Mouse (Mus musculus) forebrain, embryonic 10.5 days (tissue): Measurements from ENCODE around the gene Map4k2. TPM values are rescaled to one million over a fixed set of nuclear protein-coding genes. Genes with fewer than 3 reads are reported as not detected.

Experiments used
- DNase-seq: peaks from one replicate; pipeline ENCODE4 v3.0.0-alpha.2; 2017; ENCODE audit warnings: low spot score; ENCODE audit errors: extremely low spot score
- H3K27ac ChIP-seq: fragments of 300-500 bp; sonication (generic); 2 replicates; pipeline ENCODE4 v1.5.1; 2016; ENCODE audit warnings: mild to moderate bottlenecking
- H3K27me3 ChIP-seq: fragments of 300-500 bp; sonication (generic); 2 replicates; pipeline ENCODE4 v1.6.1; 2016; ENCODE audit warnings: mild to moderate bottlenecking; ENCODE audit not compliant: poor library complexity, severe bottlenecking
- H3K36me3 ChIP-seq: fragments of 300-500 bp; sonication (generic); replicated peaks from 2 replicates; pipeline ENCODE4 v1.6.1; 2016; ENCODE audit warnings: mild to moderate bottlenecking, moderate library complexity
- H3K4me1 ChIP-seq: fragments of 300-500 bp; sonication (generic); 2 replicates; pipeline ENCODE4 v1.6.1; 2016
- H3K4me3 ChIP-seq: fragments of 300-500 bp; sonication (generic); 2 replicates; pipeline ENCODE4 v1.5.1; 2016; ENCODE audit warnings: mild to moderate bottlenecking, moderate library complexity
- H3K9me3 ChIP-seq: fragments of 300-500 bp; sonication (generic); 2 replicates; pipeline ENCODE4 v1.6.1; 2016; ENCODE audit warnings: mild to moderate bottlenecking, moderate library complexity
- WGBS: fragments of 180-500 bp; shearing (Covaris S2); methylation state at CpG from one replicate; pipeline ENCODE4 v1.1.7; 2016; 5-methylcytosine and 5-hydroxymethylcytosine counted together
- polyA plus RNA-seq: library from polyadenylated mRNA; unstranded; fragments of >200 nt; fragmentation: Nextera tagmentation; extraction: Ambion mirVana; gene quantifications from 2 replicates; pipeline ENCODE4 v1.2.1, GENCODE M21; 2016

Map4k2 gene
- polyA plus RNA-seq, 1 experiment from 2014 or later, result 12.6 TPM

GRCm38 (mm10) chr19:6377327-6378040, 36.5 kb downstream of the Map4k2 start:
- H3K36me3 ChIP-seq, result peaks cover 85% of the 10 kb centered on the region
- H3K27me3 ChIP-seq, result no peaks in the 10 kb centered on the region
- H3K4me3 ChIP-seq, result peak overlapping the region; percentile 16; the same call in 1 of the 2 replicates
- peak overlapping the region; percentile 36 for H3K27ac ChIP-seq
- no peak for DNase-seq
- peaks cover 41% of the 10 kb centered on the region for H3K4me1 ChIP-seq
- no peaks in the 10 kb centered on the region for H3K9me3 ChIP-seq
- WGBS, result 64% methylated on average over 11 of the region's 11 CpGs

GRCm38 (mm10) chr19:6380411-6381166, 39.7 kb downstream of the Map4k2 start:
- DNase-seq, result no peak
- no peaks in the 10 kb centered on the region for H3K27me3 ChIP-seq
- H3K27ac ChIP-seq, result no peak overlapping the region
- 96% methylated on average over 9 of the region's 9 CpGs for WGBS
- peaks cover 54% of the 10 kb centered on the region for H3K36me3 ChIP-seq
- H3K9me3 ChIP-seq, result no peaks in the 10 kb centered on the region
- peaks cover 59% of the 10 kb centered on the region for H3K4me1 ChIP-seq
- no peak overlapping the region for H3K4me3 ChIP-seq

DNA sequence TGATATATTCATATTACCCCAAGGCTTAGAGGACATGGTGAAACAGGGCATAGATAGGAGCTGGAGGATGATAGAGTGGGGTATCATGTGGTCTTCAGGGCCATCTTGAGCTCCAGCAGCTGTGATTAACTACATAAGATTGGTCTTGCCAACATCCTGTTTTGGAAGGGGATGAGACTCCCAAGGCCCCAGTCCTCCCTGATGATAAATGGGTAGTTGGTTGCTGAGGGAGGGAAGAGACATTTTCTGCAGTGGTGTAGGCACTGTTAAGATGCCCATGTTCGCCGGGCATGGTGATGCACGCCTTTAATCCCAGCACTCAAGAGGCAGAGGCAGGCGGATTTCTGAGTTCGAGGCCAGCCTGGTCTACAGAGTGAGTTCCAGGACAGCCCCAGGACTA, 40.3 kb downstream of the Map4k2 start:
- Histone ChIP-seq H3K4me1 (peaks cover 54% of the 10 kb centered on the region), H3K9me3 (no peaks in the 10 kb centered on the region), H3K4me3 (no peak overlapping the region), H3K27me3 (no peaks in the 10 kb centered on the region), H3K36me3 (peaks cover 48% of the 10 kb centered on the region), H3K27ac (no peak overlapping the region)
- 95% methylated on average over 5 of the region's 5 CpGs for WGBS
- no peak for DNase-seq

DNA sequence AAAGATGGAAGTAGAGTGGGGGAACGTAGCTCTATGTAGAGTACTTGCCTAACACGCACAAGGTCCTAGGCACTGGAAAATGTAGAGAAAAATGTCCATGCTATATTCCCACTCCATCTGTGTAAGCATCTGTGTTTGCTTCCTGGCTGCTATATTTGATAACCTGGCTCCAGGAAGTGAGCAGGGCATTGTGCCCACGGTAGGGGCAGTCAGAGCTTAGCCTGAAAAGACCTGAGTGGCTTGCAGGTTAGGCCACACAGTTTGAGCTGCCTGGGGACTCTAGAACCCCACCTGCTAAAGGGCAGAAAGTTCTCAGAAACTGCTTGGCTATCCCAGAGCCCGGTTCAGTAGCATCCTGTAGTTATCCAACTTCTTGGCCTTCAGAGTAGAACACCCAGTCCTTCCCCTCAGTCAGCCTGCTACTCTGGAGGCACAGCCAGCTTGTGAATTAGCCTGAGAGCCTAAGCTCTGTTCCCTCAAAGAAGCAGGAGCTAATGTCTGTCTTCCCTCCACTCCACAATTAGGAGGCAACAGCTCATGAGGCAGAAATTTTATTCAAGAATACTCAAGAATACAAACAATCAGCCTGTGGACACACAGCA, 41.5 kb downstream of the Map4k2 start:
- no peak overlapping the region for H3K27ac ChIP-seq
- peaks cover 42% of the 10 kb centered on the region for H3K4me1 ChIP-seq
- WGBS, result 85% methylated on average over 4 of the region's 4 CpGs
- DNase-seq, result no peak
- H3K9me3 ChIP-seq, result no peaks in the 10 kb centered on the region
- 0 out of 2 replicates have a peak, but pooled peaks cover 4% of the 10 kb centered on the region for H3K27me3 ChIP-seq
- H3K36me3 ChIP-seq, result peaks cover 36% of the 10 kb centered on the region
- H3K4me3 ChIP-seq, result no peak overlapping the region

- no peaks in the 10 kb centered on the region for H3K9me3 ChIP-seq
- H3K36me3 ChIP-seq, result peaks cover 25% of the 10 kb centered on the region
- 0 out of 2 replicates have a peak overlapping the region, but pooled peaks have one; percentile 9 for H3K27ac ChIP-seq
- no peak overlapping the region for H3K4me3 ChIP-seq
- H3K27me3 ChIP-seq, result peaks cover 11% of the 10 kb centered on the region
- DNase-seq, result no peak
- WGBS, result 53% methylated on average over 5 of the region's 5 CpGs
- H3K4me1 ChIP-seq, result peaks cover 33% of the 10 kb centered on the region
These were observed 42.5 kb downstream of the Map4k2 start for GRCm38 (mm10) chr19:6383470-6383869.

DNA sequence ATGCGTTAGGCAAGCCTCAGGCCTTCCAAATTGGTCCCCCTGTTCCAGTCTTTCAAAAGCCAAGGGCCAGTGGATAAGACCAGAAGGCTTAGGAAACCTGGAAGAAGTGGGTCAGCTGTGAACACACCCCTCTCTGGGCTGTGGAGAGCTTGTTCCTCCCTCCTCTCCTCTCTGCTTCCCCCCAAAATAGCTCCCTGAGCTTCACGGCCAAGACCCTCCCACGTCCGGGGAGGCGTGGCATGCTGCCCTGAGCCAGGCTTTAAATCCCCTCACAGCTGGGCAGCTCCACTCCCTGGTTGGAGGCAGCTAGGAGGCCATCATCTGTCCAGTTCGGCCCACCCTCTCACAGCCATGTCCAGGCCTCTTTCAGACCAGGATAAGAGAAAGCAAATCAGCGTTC, 43.2 kb downstream of the Map4k2 start, which contains the start of gene Pygm:
Pygm (plus strand) TSS at position 272 of the 400 bp plus-strand sequence.
- H3K27me3 ChIP-seq, result peaks cover 18% of the 10 kb centered on the region
- no peak for DNase-seq
- no peak within 1 kb of the TSS for H3K4me3 ChIP-seq
- 17% methylated on average over 7 of the region's 7 CpGs for WGBS
- H3K36me3 ChIP-seq, result peaks cover 19% of the 10 kb centered on the region
- H3K27ac ChIP-seq, result 0 out of 2 replicates have a peak within 1 kb of the TSS, but pooled peaks have one; percentile 9
- no peaks in the 10 kb centered on the region for H3K9me3 ChIP-seq
- H3K4me1 ChIP-seq, result peaks cover 37% of the 10 kb centered on the region

- Histone ChIP-seq H3K36me3 (peaks cover 10% of the 10 kb centered on the region), H3K4me3 (no peak overlapping the region), H3K4me1 (peaks cover 46% of the 10 kb centered on the region), H3K27me3 (peaks cover 19% of the 10 kb centered on the region), H3K27ac (no peak overlapping the region), H3K9me3 (no peaks in the 10 kb centered on the region)
- WGBS, result 83% methylated on average over 11 of the region's 11 CpGs
- DNase-seq, result no peak
These were observed 44.0 kb downstream of the Map4k2 start for GRCm38 (mm10) chr19:6384954-6385353.

DNA sequence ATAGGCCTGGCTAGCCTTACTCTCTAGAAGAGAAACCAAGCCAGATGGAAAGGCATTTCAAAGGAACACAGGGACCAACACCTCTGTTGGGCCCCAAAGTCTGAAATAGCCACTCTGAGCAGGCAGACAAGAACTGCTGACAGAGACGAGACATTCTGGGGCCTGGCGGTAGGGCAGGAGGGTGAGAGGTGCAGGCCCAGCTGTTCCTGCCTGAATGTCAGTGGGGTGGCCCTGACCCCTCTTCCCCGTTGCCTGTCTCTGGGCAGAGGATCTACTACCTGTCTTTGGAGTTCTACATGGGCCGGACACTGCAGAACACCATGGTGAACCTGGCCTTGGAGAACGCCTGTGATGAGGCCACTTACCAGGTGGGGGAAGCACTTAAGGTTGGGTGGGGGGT, 44.5 kb downstream of the Map4k2 start:
- H3K27me3 ChIP-seq, result peaks cover 24% of the 10 kb centered on the region
- WGBS, result 86% methylated on average over 5 of the region's 5 CpGs
- no peak for DNase-seq
- no peak overlapping the region for H3K27ac ChIP-seq
- H3K9me3 ChIP-seq, result no peaks in the 10 kb centered on the region
- peaks cover 50% of the 10 kb centered on the region for H3K4me1 ChIP-seq
- peaks cover 9% of the 10 kb centered on the region; the same call in 1 of the 2 replicates for H3K36me3 ChIP-seq
- no peak overlapping the region for H3K4me3 ChIP-seq

DNA sequence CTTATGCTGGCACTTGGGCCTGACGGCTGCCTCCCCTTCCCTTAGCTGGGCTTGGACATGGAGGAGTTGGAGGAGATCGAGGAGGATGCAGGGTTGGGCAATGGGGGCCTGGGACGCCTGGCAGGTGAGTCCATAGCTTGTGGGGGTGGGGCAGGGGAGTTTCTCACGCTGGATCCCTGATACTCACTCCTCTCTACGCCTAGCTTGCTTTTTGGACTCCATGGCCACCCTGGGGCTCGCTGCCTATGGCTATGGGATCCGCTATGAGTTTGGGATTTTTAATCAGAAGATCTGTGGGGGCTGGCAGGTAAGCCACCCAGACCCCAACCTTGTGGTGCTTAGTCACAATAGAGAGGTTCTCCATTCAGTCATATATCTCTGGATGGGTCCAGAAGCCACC, 44.9 kb downstream of the Map4k2 start:
- H3K9me3 ChIP-seq, result no peaks in the 10 kb centered on the region
- peaks cover 28% of the 10 kb centered on the region for H3K27me3 ChIP-seq
- H3K27ac ChIP-seq, result no peak overlapping the region
- H3K36me3 ChIP-seq, result peaks cover 5% of the 10 kb centered on the region; the same call in 1 of the 2 replicates
- no peak overlapping the region for H3K4me3 ChIP-seq
- WGBS, result 85% methylated on average over 7 of the region's 7 CpGs
- peaks cover 54% of the 10 kb centered on the region for H3K4me1 ChIP-seq
- DNase-seq, result no peak

DNA sequence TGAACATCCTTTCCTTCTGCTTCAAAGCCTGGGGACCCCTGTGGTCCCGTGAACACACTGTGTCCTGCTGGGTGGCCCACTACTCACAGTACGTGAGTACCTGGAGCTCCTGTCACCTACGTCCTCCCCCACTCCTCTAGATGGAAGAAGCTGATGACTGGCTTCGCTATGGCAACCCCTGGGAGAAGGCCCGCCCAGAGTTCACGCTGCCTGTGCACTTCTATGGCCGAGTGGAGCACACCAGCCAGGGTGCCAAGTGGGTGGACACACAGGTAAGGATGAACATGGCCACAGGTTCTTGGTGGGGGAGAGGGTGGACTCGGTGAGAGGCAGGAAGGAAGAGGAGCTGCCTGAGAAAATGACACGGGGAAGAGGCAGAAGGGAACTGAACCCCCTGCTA, 45.3 kb downstream of the Map4k2 start:
- 0 out of 2 replicates have a peak, but pooled peaks cover 1% of the 10 kb centered on the region for H3K36me3 ChIP-seq
- H3K27ac ChIP-seq, result no peak overlapping the region
- H3K4me1 ChIP-seq, result peaks cover 55% of the 10 kb centered on the region
- no peak overlapping the region for H3K4me3 ChIP-seq
- 72% methylated on average over 9 of the region's 9 CpGs for WGBS
- H3K27me3 ChIP-seq, result peaks cover 31% of the 10 kb centered on the region
- no peaks in the 10 kb centered on the region for H3K9me3 ChIP-seq
- DNase-seq, result no peak

DNA sequence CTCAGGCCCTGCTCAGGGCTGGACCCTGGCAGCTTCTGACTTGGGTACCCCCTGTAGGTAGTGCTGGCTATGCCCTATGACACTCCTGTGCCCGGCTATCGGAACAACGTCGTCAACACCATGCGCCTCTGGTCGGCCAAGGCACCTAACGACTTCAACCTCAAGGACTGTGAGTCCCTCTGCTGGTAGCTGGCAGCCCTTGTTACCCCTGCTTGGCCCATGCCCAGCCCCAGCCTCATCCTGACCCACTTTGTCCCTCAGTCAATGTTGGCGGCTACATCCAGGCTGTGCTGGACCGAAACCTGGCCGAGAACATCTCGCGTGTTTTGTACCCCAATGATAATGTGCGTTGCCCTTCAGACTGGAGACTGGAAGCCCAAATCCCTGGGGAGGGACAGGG, 47.1 kb downstream of the Map4k2 start:
- Histone ChIP-seq H3K9me3 (no peaks in the 10 kb centered on the region), H3K4me3 (no peak overlapping the region), H3K36me3 (no peaks in the 10 kb centered on the region), H3K27ac (no peak overlapping the region), H3K4me1 (peaks cover 50% of the 10 kb centered on the region), H3K27me3 (peaks cover 31% of the 10 kb centered on the region)
- WGBS, result 87% methylated on average over 13 of the region's 13 CpGs
- no peak for DNase-seq

- H3K9me3 ChIP-seq, result no peaks in the 10 kb centered on the region
- peak overlapping the region; percentile 47 for H3K4me3 ChIP-seq
- WGBS, result 3% methylated on average over 16 of the region's 16 CpGs
- H3K4me1 ChIP-seq, result peaks cover 32% of the 10 kb centered on the region
- peak overlapping the region; percentile 48; the same call in 1 of the 2 replicates for H3K27ac ChIP-seq
- H3K36me3 ChIP-seq, result no peaks in the 10 kb centered on the region
- H3K27me3 ChIP-seq, result peaks cover 31% of the 10 kb centered on the region
- DNase-seq, result no peak
These were observed 48.9 kb downstream of the Map4k2 start for GRCm38 (mm10) chr19:6389803-6390202.
